Mouse (Mus musculus): ENCODE results near the gene Rab3a. TPM values are rescaled to one million over a fixed set of nuclear protein-coding genes. Genes with fewer than 3 reads are reported as not detected.

The Rab3a gene
- polyA plus RNA-seq, 1 experiment from 2014 or later, result 11.2 TPM

- peak overlapping the region; percentile 78 for H3K27ac ChIP-seq
- WGBS, result 2% methylated on average over 34 of the region's 34 CpGs
- no peak for DNase-seq (ENCODE audit: low spot score)
Observed at GRCm38 (mm10) chr8:70765838-70766570, 11.5 kb downstream of the Rab3a start.

GRCm38 (mm10) chr8:70766571-70767440 lies 12.3 kb downstream of the Rab3a start:
- Histone ChIP-seq H3K4me1 (peaks cover 37% of the 10 kb centered on the region), H3K27me3 (ENCODE audit: insufficient read depth, poor library complexity, severe bottlenecking) (peaks cover 34% of the 10 kb centered on the region; the same call in 1 of the 2 replicates), H3K4me3 (peak overlapping the region; percentile 60), H3K27ac (peak overlapping the region; percentile 78), H3K36me3 (peaks cover 45% of the 10 kb centered on the region), H3K9me3 (no peaks in the 10 kb centered on the region)
- 9% methylated on average over 21 of the region's 21 CpGs for WGBS
- peak; percentile 91 for DNase-seq (ENCODE audit: low spot score)

More at GRCm38 (mm10) chr8:70765838-70766570, 11.5 kb downstream of the Rab3a start:
- peaks cover 37% of the 10 kb centered on the region for H3K36me3 ChIP-seq
- H3K27me3 ChIP-seq (ENCODE audit: insufficient read depth, poor library complexity, severe bottlenecking), result peaks cover 30% of the 10 kb centered on the region; the same call in 1 of the 2 replicates
- peaks cover 45% of the 10 kb centered on the region for H3K4me1 ChIP-seq
- H3K9me3 ChIP-seq, result no peaks in the 10 kb centered on the region
- H3K4me3 ChIP-seq, result peak overlapping the region; percentile 60

GRCm38 (mm10) chr8:70767503-70767902 lies 13.0 kb downstream of the Rab3a start:
- no peak for DNase-seq (ENCODE audit: low spot score)
- Histone ChIP-seq H3K27me3 (ENCODE audit: insufficient read depth, poor library complexity, severe bottlenecking) (peaks cover 34% of the 10 kb centered on the region; the same call in 1 of the 2 replicates), H3K27ac (no peak overlapping the region), H3K4me3 (no peak overlapping the region), H3K9me3 (no peaks in the 10 kb centered on the region), H3K4me1 (peaks cover 34% of the 10 kb centered on the region), H3K36me3 (peaks cover 52% of the 10 kb centered on the region)
- WGBS, result 81% methylated on average over 6 of the region's 6 CpGs

- DNase-seq (ENCODE audit: low spot score), result no peak
- H3K27me3 ChIP-seq (ENCODE audit: insufficient read depth, poor library complexity, severe bottlenecking), result peaks cover 34% of the 10 kb centered on the region; the same call in 1 of the 2 replicates
- H3K36me3 ChIP-seq, result peaks cover 59% of the 10 kb centered on the region
- H3K4me1 ChIP-seq, result peaks cover 34% of the 10 kb centered on the region
- H3K27ac ChIP-seq, result no peak overlapping the region
- 91% methylated on average over 32 of the region's 32 CpGs for WGBS
- no peaks in the 10 kb centered on the region for H3K9me3 ChIP-seq
- no peak overlapping the region for H3K4me3 ChIP-seq
Observed at GRCm38 (mm10) chr8:70768231-70768776, 13.8 kb downstream of the Rab3a start.

- DNase-seq (ENCODE audit: low spot score), result no peak
- Histone ChIP-seq H3K9me3 (no peaks in the 10 kb centered on the region), H3K27ac (no peak overlapping the region), H3K4me1 (peaks cover 33% of the 10 kb centered on the region), H3K36me3 (peaks cover 61% of the 10 kb centered on the region), H3K4me3 (no peak overlapping the region), H3K27me3 (ENCODE audit: insufficient read depth, poor library complexity, severe bottlenecking) (peaks cover 34% of the 10 kb centered on the region; the same call in 1 of the 2 replicates)
- 85% methylated on average over 16 of the region's 16 CpGs for whole genome bisulfite sequencing
Observed at GRCm38 (mm10) chr8:70768956-70769355, 14.5 kb downstream of the Rab3a start.

GRCm38 (mm10) chr8:70769359-70769758 lies 14.9 kb downstream of the Rab3a start:
- Histone ChIP-seq H3K27ac (no peak overlapping the region), H3K36me3 (peaks cover 65% of the 10 kb centered on the region), H3K27me3 (ENCODE audit: insufficient read depth, poor library complexity, severe bottlenecking) (peaks cover 34% of the 10 kb centered on the region; the same call in 1 of the 2 replicates), H3K4me1 (peaks cover 31% of the 10 kb centered on the region), H3K4me3 (no peak overlapping the region), H3K9me3 (no peaks in the 10 kb centered on the region)
- peak; percentile 96 for DNase-seq (ENCODE audit: low spot score)
- WGBS, result 5% methylated on average over 26 of the region's 26 CpGs

GRCm38 (mm10) chr8:70769858-70770257 lies 15.4 kb downstream of the Rab3a start:
- no peak overlapping the region for H3K27ac ChIP-seq
- peaks cover 34% of the 10 kb centered on the region; the same call in 1 of the 2 replicates for H3K27me3 ChIP-seq (ENCODE audit: insufficient read depth, poor library complexity, severe bottlenecking)
- H3K36me3 ChIP-seq, result peaks cover 70% of the 10 kb centered on the region
- DNase-seq (ENCODE audit: low spot score), result no peak
- WGBS, result 57% methylated on average over 12 of the region's 12 CpGs
- H3K4me1 ChIP-seq, result peaks cover 32% of the 10 kb centered on the region
- no peak overlapping the region for H3K4me3 ChIP-seq
- H3K9me3 ChIP-seq, result no peaks in the 10 kb centered on the region

- Histone ChIP-seq H3K4me3 (no peak overlapping the region), H3K36me3 (peaks cover 73% of the 10 kb centered on the region), H3K9me3 (no peaks in the 10 kb centered on the region), H3K4me1 (peaks cover 39% of the 10 kb centered on the region), H3K27me3 (ENCODE audit: insufficient read depth, poor library complexity, severe bottlenecking) (peaks cover 34% of the 10 kb centered on the region; the same call in 1 of the 2 replicates), H3K27ac (no peak overlapping the region)
- WGBS, result 91% methylated on average over 13 of the region's 13 CpGs
- DNase-seq (ENCODE audit: low spot score), result no peak
Observed at GRCm38 (mm10) chr8:70770748-70771147, 16.3 kb downstream of the Rab3a start.

GRCm38 (mm10) chr8:70771217-70771616 lies 16.7 kb downstream of the Rab3a start:
- Histone ChIP-seq H3K4me3 (no peak overlapping the region), H3K4me1 (peaks cover 39% of the 10 kb centered on the region), H3K27ac (no peak overlapping the region), H3K27me3 (ENCODE audit: insufficient read depth, poor library complexity, severe bottlenecking) (peaks cover 34% of the 10 kb centered on the region; the same call in 1 of the 2 replicates), H3K36me3 (peaks cover 73% of the 10 kb centered on the region), H3K9me3 (no peaks in the 10 kb centered on the region)
- 87% methylated on average over 7 of the region's 7 CpGs for WGBS
- DNase-seq (ENCODE audit: low spot score), result no peak

- Histone ChIP-seq H3K27ac (no peak overlapping the region), H3K36me3 (peaks cover 73% of the 10 kb centered on the region), H3K9me3 (no peaks in the 10 kb centered on the region), H3K4me3 (no peak overlapping the region), H3K4me1 (peaks cover 34% of the 10 kb centered on the region), H3K27me3 (ENCODE audit: insufficient read depth, poor library complexity, severe bottlenecking) (peaks cover 27% of the 10 kb centered on the region; the same call in 1 of the 2 replicates)
- WGBS, result 94% methylated on average over 13 of the region's 13 CpGs
- no peak for DNase-seq (ENCODE audit: low spot score)
Observed at GRCm38 (mm10) chr8:70772075-70772474, 17.6 kb downstream of the Rab3a start.

- Histone ChIP-seq H3K27ac (no peak overlapping the region), H3K27me3 (ENCODE audit: insufficient read depth, poor library complexity, severe bottlenecking) (peaks cover 19% of the 10 kb centered on the region; the same call in 1 of the 2 replicates), H3K36me3 (peaks cover 68% of the 10 kb centered on the region), H3K9me3 (no peaks in the 10 kb centered on the region), H3K4me3 (no peak overlapping the region), H3K4me1 (peaks cover 38% of the 10 kb centered on the region)
- 84% methylated on average over 9 of the region's 9 CpGs for WGBS
- no peak for DNase-seq (ENCODE audit: low spot score)
Observed at GRCm38 (mm10) chr8:70772890-70773289, 18.4 kb downstream of the Rab3a start.

- DNase-seq (ENCODE audit: low spot score), result no peak
- Histone ChIP-seq H3K27me3 (ENCODE audit: insufficient read depth, poor library complexity, severe bottlenecking) (peaks cover 15% of the 10 kb centered on the region; the same call in 1 of the 2 replicates), H3K4me1 (peaks cover 43% of the 10 kb centered on the region), H3K27ac (no peak overlapping the region), H3K36me3 (peaks cover 63% of the 10 kb centered on the region), H3K9me3 (no peaks in the 10 kb centered on the region), H3K4me3 (no peak overlapping the region)
- 88% methylated on average over 5 of the region's 5 CpGs for WGBS
Observed at GRCm38 (mm10) chr8:70773410-70773809, 18.9 kb downstream of the Rab3a start.

All from heart, embryonic 10.5 days (tissue).